Mouse (Mus musculus): Measurements from ENCODE around the gene Slc25a28. TPM values are rescaled to one million over a fixed set of nuclear protein-coding genes. Genes with fewer than 3 reads are reported as not detected.

The Slc25a28 gene
- total RNA-seq, 2 experiments from 2014 or later = 21.2 to 28.7 TPM

DNA sequence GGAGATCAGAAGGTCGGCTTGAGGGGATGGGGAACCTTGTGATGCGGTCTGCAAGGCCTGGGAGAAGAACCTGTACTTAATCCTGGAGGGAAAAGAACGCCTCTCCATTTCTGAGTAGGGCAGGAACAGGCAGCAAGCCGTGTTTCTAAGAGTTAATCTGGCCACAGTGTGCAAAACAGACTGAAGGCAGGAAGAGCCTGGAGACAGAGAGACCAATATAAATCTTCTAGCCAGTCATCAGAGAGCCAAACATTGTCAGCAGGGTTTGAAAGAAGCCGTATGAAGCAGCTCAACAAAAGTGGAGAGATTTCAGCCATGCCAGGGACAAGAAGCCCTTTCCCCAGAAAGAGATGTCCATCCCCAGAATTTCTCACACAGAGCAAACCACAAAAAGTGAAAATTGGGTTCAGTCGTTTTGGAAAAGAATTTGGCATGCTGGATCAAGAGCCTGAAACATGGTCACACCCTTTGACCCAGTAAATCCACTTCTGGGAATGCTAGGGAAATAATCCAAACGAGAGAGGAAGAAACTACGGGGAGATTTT lies 23.4 kb downstream of the Slc25a28 start:
- H3K27ac ChIP-seq = peak overlapping the region; percentile 75

DNA sequence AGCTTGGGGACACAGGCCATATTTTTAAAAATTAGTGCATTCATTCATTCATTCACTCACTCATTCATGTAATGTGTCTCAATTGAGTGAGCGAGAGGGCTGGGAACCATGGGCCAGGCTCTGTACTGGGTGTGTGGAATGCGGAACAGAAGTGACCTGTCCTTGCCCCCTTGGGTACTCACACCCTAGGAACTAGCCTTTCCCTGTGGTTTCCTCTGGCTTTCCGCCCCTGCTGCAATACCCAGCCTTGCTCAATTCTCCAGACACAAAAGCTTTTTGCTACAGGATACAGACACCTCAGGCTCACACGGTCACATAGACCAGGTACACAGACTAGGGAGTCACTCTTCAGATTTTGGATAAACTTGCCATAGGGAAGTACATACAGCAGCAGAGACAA lies 26.3 kb downstream of the Slc25a28 start:
- intact Hi-C loops (cut with DNase I) = no loop called here
- no peak for TF ChIP-seq CTCF (IDR thresholded peaks at IDR 0.05)
- Histone ChIP-seq H3K27ac (no peak overlapping the region), H3K4me3 (no peak overlapping the region)
- DNase-seq = no peak

More for the DNA sequence above, 23.4 kb downstream of the Slc25a28 start:
- no peak overlapping the region for H3K4me3 ChIP-seq
- DNase-seq = no peak
- intact Hi-C loops (cut with DNase I) = loop anchor here (10.0 kb wide), 1 partner anchor 77 kb away; no protein-coding TSS in a partner anchor
- TF ChIP-seq CTCF (IDR thresholded peaks at IDR 0.05) = no peak

- no peak overlapping the region for H3K27ac ChIP-seq
- TF ChIP-seq CTCF (IDR thresholded peaks at IDR 0.05) = no peak
These were observed 27.4 kb downstream of the Slc25a28 start for GRCm38 (mm10) chr19:43647261-43647660.

GRCm38 (mm10) chr19:43646852-43647251 lies 27.8 kb downstream of the Slc25a28 start:
- no peak overlapping the region for H3K27ac ChIP-seq
- H3K4me3 ChIP-seq = no peak overlapping the region
- intact Hi-C loops (cut with DNase I) = no loop called here
- no peak for TF ChIP-seq CTCF (IDR thresholded peaks at IDR 0.05)
- DNase-seq = no peak

More at GRCm38 (mm10) chr19:43647261-43647660, 27.4 kb downstream of the Slc25a28 start:
- DNase-seq = no peak
- intact Hi-C loops (cut with DNase I) = no loop called here
- no peak overlapping the region for H3K4me3 ChIP-seq

GRCm38 (mm10) chr19:43645508-43645907 lies 29.2 kb downstream of the Slc25a28 start:
- H3K27ac ChIP-seq = no peak overlapping the region
- no peak for DNase-seq
- TF ChIP-seq CTCF (IDR thresholded peaks at IDR 0.05) = no peak
- H3K4me3 ChIP-seq = no peak overlapping the region
- intact Hi-C loops (cut with DNase I) = no loop called here

DNA sequence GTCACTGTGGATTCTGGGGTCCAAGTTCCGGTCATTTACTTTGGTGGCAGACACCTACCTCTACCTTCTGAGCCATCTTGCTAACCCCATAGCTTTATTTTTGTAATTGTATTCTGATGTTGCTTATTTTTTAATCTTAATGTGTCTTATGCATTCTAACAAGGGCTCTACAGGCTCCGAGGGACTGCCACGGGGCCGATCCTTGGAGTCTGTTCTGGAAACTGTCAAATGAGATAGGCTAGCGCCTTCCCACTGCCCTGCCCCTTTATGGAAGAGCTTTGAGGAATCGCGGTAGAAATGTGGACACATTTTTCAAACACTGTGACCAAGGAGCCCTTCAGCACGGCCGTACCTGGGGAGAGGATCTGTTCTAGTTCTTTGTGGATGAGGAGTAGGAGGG lies 31.8 kb downstream of the Slc25a28 start:
- DNase-seq = no peak
- intact Hi-C loops (cut with DNase I) = no loop called here
- Histone ChIP-seq H3K27ac (no peak overlapping the region), H3K4me3 (no peak overlapping the region)
- no peak for TF ChIP-seq CTCF (IDR thresholded peaks at IDR 0.05)

DNA sequence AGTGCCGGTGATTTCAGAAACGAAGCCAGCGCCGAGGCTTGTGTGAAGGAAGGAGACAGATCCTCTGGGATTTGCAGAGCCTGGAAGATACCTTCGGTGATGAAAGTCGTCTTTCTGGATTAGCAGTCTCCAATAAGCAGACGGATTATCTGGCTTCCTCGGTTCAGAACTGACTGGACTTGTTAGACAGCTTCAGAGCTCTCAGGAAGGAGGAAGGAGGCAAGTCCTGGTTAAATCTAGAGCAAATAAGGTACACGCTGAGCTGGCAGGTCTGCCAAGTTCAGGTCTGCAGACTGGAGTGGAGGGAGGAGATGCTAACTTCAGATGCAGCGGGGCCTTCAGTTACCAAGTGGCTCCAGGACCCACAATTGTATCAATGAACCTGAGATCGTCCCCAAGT lies 32.8 kb downstream of the Slc25a28 start:
- Histone ChIP-seq H3K4me3 (no peak overlapping the region), H3K27ac (no peak overlapping the region)
- intact Hi-C loops (cut with DNase I) = no loop called here
- DNase-seq = no peak
- no peak for TF ChIP-seq CTCF (IDR thresholded peaks at IDR 0.05)

- intact Hi-C loops (cut with DNase I) = loop anchor here (1.0 to 2.0 kb wide), 2 partner anchors 24 to 35 kb away; no protein-coding TSS in a partner anchor
- Histone ChIP-seq H3K27ac (peak overlapping the region; percentile 38; the same call in 1 of the 2 replicates), H3K4me3 (no peak overlapping the region)
- peak; percentile 80 for TF ChIP-seq CTCF (IDR thresholded peaks at IDR 0.05)
- peak; percentile 88 for DNase-seq
These were observed 44.0 kb downstream of the Slc25a28 start for GRCm38 (mm10) chr19:43630466-43631251.

DNA sequence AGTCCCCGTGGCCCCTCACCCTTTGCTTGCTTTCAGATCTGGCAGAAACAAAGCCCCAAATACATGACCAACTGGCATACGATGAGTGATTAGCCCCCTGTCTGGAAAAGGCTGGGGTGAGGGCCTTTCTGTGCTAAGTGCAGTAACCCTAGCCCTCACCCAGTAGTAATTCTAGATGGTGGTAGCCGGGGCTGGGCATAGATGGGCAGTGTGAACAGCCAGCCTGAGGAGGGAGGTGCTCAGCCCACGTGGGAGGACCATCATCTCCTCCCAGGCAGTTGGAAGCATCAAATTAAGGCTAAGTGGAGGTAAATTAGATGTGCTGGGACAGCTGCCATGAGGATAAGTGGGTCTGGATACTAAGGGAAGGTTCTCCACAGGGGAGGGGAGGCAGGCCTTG lies 45.6 kb downstream of the Slc25a28 start:
- DNase-seq = no peak
- no peak overlapping the region for H3K4me3 ChIP-seq
- no peak overlapping the region for H3K27ac ChIP-seq
- intact Hi-C loops (cut with DNase I) = loop anchor here (2.0 kb wide), 1 partner anchor 98 kb away; no protein-coding TSS in a partner anchor
- no peak for TF ChIP-seq CTCF (IDR thresholded peaks at IDR 0.05)

DNA sequence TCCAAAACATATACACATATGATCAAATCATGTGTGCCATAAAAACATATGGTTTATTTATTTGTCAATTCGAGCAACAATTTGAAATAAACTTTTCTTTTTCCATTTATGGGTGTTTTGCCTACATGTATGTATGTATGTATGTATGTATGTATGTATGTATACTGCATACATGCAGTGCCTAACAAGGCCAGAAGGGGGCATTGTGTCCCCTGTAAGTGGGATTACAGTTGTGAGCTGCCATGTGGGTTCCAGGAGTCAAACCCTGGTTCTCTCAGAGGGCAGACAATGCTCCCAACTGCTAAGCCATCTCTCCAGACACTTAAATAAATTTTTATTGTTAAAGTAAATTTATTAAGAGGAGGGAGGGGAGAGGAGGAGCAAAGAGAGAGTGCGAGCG lies 47.3 kb downstream of the Slc25a28 start:
- intact Hi-C loops (cut with DNase I) = no loop called here
- TF ChIP-seq CTCF (IDR thresholded peaks at IDR 0.05) = no peak; the same call in 1 of the 2 replicates
- no peak overlapping the region for H3K27ac ChIP-seq
- H3K4me3 ChIP-seq = no peak overlapping the region
- no peak for DNase-seq

GRCm38 (mm10) chr19:43626160-43626559 lies 48.5 kb downstream of the Slc25a28 start:
- no peak for DNase-seq
- intact Hi-C loops (cut with DNase I) = no loop called here

DNA sequence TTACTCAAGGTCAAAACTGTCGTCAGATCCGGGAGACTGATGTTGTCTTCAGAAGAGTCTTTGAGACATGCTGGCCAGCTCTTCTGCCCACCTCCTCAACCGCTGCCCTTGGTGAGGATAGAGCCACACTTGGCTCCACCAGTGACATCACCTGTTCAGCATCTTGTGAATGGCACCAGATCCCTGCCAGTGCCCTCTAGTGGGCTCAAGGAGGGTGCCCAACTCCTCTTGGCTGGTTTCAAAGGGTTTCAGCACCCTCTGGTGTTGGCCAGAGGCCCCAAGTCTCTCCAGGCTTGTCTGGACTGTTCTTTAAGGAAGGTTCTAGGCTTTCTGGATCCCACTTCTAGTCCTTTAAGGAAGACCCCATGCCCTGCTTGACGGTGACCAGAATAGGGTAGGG lies 50.8 kb downstream of the Slc25a28 start:
- intact Hi-C loops (cut with DNase I) = loop anchor here (5.0 kb wide), 1 partner anchor 127 kb away; no protein-coding TSS in a partner anchor
- Histone ChIP-seq H3K4me3 (no peak overlapping the region), H3K27ac (no peak overlapping the region)
- TF ChIP-seq CTCF (IDR thresholded peaks at IDR 0.05) = peak; percentile 65
- DNase-seq = no peak

More at GRCm38 (mm10) chr19:43626160-43626559, 48.5 kb downstream of the Slc25a28 start:
- no peak for TF ChIP-seq CTCF (IDR thresholded peaks at IDR 0.05)
- Histone ChIP-seq H3K4me3 (no peak overlapping the region), H3K27ac (no peak overlapping the region)

GRCm38 (mm10) chr19:43619916-43620479 lies 54.7 kb downstream of the Slc25a28 start:
- Histone ChIP-seq H3K4me3 (no peak overlapping the region), H3K27ac (no peak overlapping the region)
- intact Hi-C loops (cut with DNase I) = loop anchor here (5.0 kb wide), 1 partner anchor 123 kb away; no protein-coding TSS in a partner anchor
- no peak for DNase-seq
- no peak for TF ChIP-seq CTCF (IDR thresholded peaks at IDR 0.05)
